Comparison of ENCODE assay signal across 33 mouse cellular contexts in the genomic region with DNA sequence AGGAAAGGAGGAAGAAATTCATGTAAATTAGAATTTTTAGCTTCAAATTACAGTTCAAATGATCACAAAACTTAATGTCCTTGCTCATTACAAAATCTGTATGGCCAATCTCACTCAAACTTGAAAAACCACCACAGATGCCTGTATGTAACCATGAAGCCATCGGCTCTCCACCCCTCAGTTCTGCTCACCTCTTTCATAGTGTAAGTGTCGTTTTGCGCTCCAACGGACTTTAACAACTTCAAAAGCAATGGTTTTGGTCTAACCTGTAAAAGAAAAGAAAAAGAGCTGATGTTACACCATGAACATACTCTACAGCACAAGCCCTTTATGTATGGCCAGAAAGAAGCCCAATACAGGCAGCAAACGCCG.
"Had no signal": no experiment of that assay in that cellular context is flagged by ENCODE, and none has a peak within 500 bp of the region (broad histone marks: within the 10 kb centered on the region; RNA-seq: fewer than 3 reads in every experiment).

No protein-coding gene starts in this region.

- H3K9me3 ChIP-seq: heart, embryonic 12.5 days; heart, embryonic 13.5 days; heart, embryonic 15.5 days; hindbrain, embryonic 10.5 days; hindbrain, embryonic 12.5 days; hindbrain, embryonic 13.5 days; hindbrain, embryonic 15.5 days; intestine, embryonic 15.5 days; kidney, embryonic 15.5 days had no signal

- H3K4me2 ChIP-seq: heart, embryonic 12.5 days; heart, embryonic 13.5 days; heart, embryonic 15.5 days; hindbrain, embryonic 12.5 days; hindbrain, embryonic 13.5 days; hindbrain, embryonic 14.5 days; hindbrain, embryonic 15.5 days; intestine, embryonic 15.5 days; kidney, embryonic 15.5 days had no signal

- ATAC-seq: hindbrain, embryonic 16.5 days; hindbrain, postnatal 0 days; inflammation-experienced regulatory T-cells, adult 6 months; intestine, embryonic 15.5 days; intestine, embryonic 16.5 days; intestine, postnatal 0 days had no signal

- H3K4me3 ChIP-seq: heart, embryonic 12.5 days; heart, embryonic 13.5 days; heart, embryonic 15.5 days; hindbrain, embryonic 10.5 days; hindbrain, embryonic 12.5 days; hindbrain, embryonic 13.5 days; hindbrain, embryonic 15.5 days; intestine, embryonic 15.5 days; kidney, embryonic 15.5 days; layer of hippocampus, adult 2 months had no signal

- H3K27me3 ChIP-seq: heart, embryonic 12.5 days; heart, embryonic 13.5 days; heart, embryonic 15.5 days; hindbrain, embryonic 12.5 days; hindbrain, embryonic 13.5 days; hindbrain, embryonic 15.5 days; intestine, embryonic 15.5 days; kidney, embryonic 15.5 days had no signal

- H3K9ac ChIP-seq: heart, embryonic 12.5 days; heart, embryonic 13.5 days; heart, embryonic 15.5 days; hindbrain, embryonic 12.5 days; hindbrain, embryonic 13.5 days; hindbrain, embryonic 14.5 days; hindbrain, embryonic 15.5 days; intestine, embryonic 15.5 days; kidney, embryonic 15.5 days had no signal

- DNase-seq: heart, postnatal 10 days; heart, postnatal 14 days; heart, postnatal 36 days; heart, postnatal 4 days; kidney, adult 11 months; kidney, adult 18-20 months; kidney, adult 2 months; kidney, adult 8-10 months; kidney, adult 9 months; kidney, postnatal 10 days; kidney, postnatal 14 days; kidney, postnatal 25 days; kidney, postnatal 36 days; kidney, postnatal 4 days; layer of hippocampus, adult 9-11 months; layer of hippocampus, postnatal 36 days had no signal

- H3K27ac ChIP-seq: heart, embryonic 13.5 days; heart, embryonic 15.5 days; hindbrain, embryonic 10.5 days; hindbrain, embryonic 12.5 days; hindbrain, embryonic 13.5 days; hindbrain, embryonic 14.5 days; hindbrain, embryonic 15.5 days; hindbrain, postnatal 0 days; intestine, embryonic 15.5 days; kidney, embryonic 15.5 days; kidney, postnatal 0 days; layer of hippocampus, adult 2 months had no signal
